Comparison of ENCODE assay signal across 15 mouse cellular contexts in the genomic region with DNA sequence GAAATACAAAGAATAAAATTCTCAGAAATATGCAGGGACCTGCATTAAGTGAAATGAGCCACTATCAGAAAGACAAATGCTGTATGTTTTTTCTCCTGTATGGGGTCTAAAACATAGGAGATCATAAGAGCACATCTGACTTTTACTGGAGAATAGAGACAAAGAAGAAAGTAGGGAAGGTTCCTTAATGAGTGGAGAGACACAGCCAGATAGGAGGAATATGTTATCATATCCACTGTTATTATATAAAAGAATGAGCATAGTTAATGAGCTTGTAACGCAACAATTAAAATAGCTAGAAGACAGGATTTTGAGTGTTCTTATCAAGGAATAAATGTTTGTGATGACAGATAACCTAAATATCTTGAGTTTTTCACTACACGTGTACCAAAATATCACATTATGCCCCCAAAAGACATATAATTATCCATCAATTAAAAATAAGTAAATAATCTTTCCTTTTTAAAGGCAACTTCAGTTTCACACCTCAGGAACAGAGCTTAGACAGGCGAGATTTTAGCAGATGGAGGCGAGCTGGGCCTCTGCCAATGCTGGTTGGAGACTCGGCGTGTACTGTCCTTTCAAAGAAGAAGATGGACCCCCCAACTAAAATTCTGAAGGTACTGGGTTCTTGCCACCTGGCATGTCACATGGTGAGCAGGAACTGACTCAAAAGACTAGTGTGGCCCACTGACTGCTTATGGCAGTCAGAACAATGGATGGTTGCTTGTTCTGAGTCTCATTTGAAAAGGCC.
A peak's percentile ranks its signal among the peaks of the same experiment; 100 is the strongest.
DNase-seq lines count a peak whose midpoint lies in the region; ATAC-seq and TF ChIP-seq lines count a peak whose summit lies in the region.
"Had no signal": no experiment of that assay in that cellular context is flagged by ENCODE, and none has a peak within 500 bp of the region (broad histone marks: within the 10 kb centered on the region; RNA-seq: fewer than 3 reads in every experiment).

No protein-coding gene starts in this region.

- H3K27ac ChIP-seq in left cerebral cortex, adult 2 months, result no peak overlapping the region
- H3K27ac ChIP-seq in hindbrain, embryonic 12.5 days, result no peak overlapping the region
- H3K27ac ChIP-seq: intestine, embryonic 15.5 days; lung, embryonic 15.5 days; midbrain, embryonic 10.5 days had no signal

- no peak for TF ChIP-seq CTCF in left cerebral cortex, adult 2 months (IDR thresholded peaks at IDR 0.05)

- DNase-seq in cerebellum, postnatal 10 days, result peak; percentile 85 to 91
- DNase-seq in frontal cortex, adult 2 months (ENCODE audit: extremely low spot score in 1 of 2, low spot score in 1 of 2), result peak; percentile 13 to 46
- peak; percentile 13 to 22 for DNase-seq in left cerebral cortex, adult 2 months (ENCODE audit: extremely low spot score in 1 of 2, low spot score in 2 of 2)
- peak; percentile 24 for DNase-seq in right cerebral cortex, postnatal 25 days
- no peak for DNase-seq in urinary bladder, postnatal 25 days (ENCODE audit: low spot score)
- DNase-seq: adrenal gland, postnatal 14 days; heart, postnatal 36 days; kidney, postnatal 25 days; spleen, adult 18-20 months had no signal

- intact Hi-C loops in left cerebral cortex, adult 2 months (cut with DNase I), result no loop called here

- H3K4me2 ChIP-seq in hindbrain, embryonic 12.5 days (replicated peaks), result no peak overlapping the region
- H3K4me2 ChIP-seq: intestine, embryonic 15.5 days; lung, embryonic 15.5 days had no signal

- ATAC-seq in cerebellum, adult (ENCODE audit: insufficient number of reproducible peaks, low FRiP score, low TSS enrichment), result no peak
- ATAC-seq in hindbrain, embryonic 12.5 days (ENCODE audit: low FRiP score), result no peak
- ATAC-seq in erythroid progenitor cell, adult 5-6 weeks (replicated peaks; ENCODE audit: low FRiP score, poor library complexity, severe bottlenecking), result no peak
- ATAC-seq: intestine, embryonic 15.5 days had no signal

- 0 out of 2 replicates have a peak, but pooled peaks cover 4% of the 10 kb centered on the region for H3K9me3 ChIP-seq in hindbrain, embryonic 12.5 days (replicated peaks)
- H3K9me3 ChIP-seq: intestine, embryonic 15.5 days; lung, embryonic 15.5 days; midbrain, embryonic 10.5 days had no signal

- no peak overlapping the region for H3K4me3 ChIP-seq in left cerebral cortex, adult 2 months
- no peak overlapping the region for H3K4me3 ChIP-seq in hindbrain, embryonic 12.5 days
- H3K4me3 ChIP-seq: intestine, embryonic 15.5 days; lung, embryonic 15.5 days; midbrain, embryonic 10.5 days had no signal

- no peaks in the 10 kb centered on the region for H3K27me3 ChIP-seq in hindbrain, embryonic 12.5 days
- H3K27me3 ChIP-seq: intestine, embryonic 15.5 days; lung, embryonic 15.5 days had no signal

- WGBS in hindbrain, embryonic 12.5 days, result 89% methylated on average over 6 of the region's 6 CpGs

- no peaks in the 10 kb centered on the region for H3K4me1 ChIP-seq in hindbrain, embryonic 12.5 days
- H3K4me1 ChIP-seq: intestine, embryonic 15.5 days; lung, embryonic 15.5 days; midbrain, embryonic 10.5 days had no signal

- H3K36me3 ChIP-seq in hindbrain, embryonic 12.5 days, result no peaks in the 10 kb centered on the region
- H3K36me3 ChIP-seq: intestine, embryonic 15.5 days; lung, embryonic 15.5 days; midbrain, embryonic 10.5 days had no signal

- H3K9ac ChIP-seq in hindbrain, embryonic 12.5 days, result no peak overlapping the region
- H3K9ac ChIP-seq: intestine, embryonic 15.5 days; lung, embryonic 15.5 days had no signal
